Mouse (Mus musculus): ENCODE measurements around the gene Retreg3.

Gene Retreg3

GRCm38 (mm10) chr11:101052751-101053473 is 66.8 kb downstream of the Retreg3 start:
- peak; percentile 81 for DNase-seq (ENCODE audit: low read depth, low spot score)

DNA sequence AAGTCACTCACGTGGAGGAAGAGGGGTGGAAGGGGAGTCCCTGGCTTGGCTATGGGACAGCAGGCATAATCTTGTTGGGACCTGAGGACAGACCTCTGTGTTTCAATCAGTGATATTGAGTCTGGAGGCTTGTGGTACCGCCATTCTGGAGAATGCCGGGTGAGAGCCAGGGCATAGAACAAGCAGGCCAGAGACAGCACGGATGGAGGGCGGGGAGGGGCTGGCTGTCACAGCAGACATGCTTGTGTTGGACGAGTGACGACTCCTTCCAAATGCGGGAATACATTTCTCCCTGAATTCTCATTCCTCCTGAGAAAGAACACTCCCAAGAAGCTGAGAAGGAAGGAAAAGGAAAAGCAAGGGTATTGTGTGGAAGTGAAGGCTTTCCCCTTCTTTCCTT is 68.1 kb downstream of the Retreg3 start:
- DNase-seq (ENCODE audit: low read depth, low spot score): no peak

- DNase-seq (ENCODE audit: low read depth, low spot score): no peak
These were observed 68.6 kb downstream of the Retreg3 start for GRCm38 (mm10) chr11:101051051-101051493.

- DNase-seq (ENCODE audit: low read depth, low spot score): no peak
These were observed 69.3 kb downstream of the Retreg3 start for GRCm38 (mm10) chr11:101050359-101050758.

GRCm38 (mm10) chr11:101047502-101047901 is 72.2 kb downstream of the Retreg3 start:
- DNase-seq (ENCODE audit: low read depth, low spot score): no peak

GRCm38 (mm10) chr11:101046440-101046839 is 73.3 kb downstream of the Retreg3 start:
- DNase-seq (ENCODE audit: low read depth, low spot score): no peak
